Mouse (Mus musculus) kidney, adult 9 months (tissue): Measurements from ENCODE around the gene Ccr1.

ENCODE experiments used
- DNase-seq: peaks from one replicate; pipeline ENCODE4 v3.0.0; 2022

Ccr1 gene

GRCm38 (mm10) chr9:123925101-123925946 is 43.2 kb downstream of the Ccr1 start:
- DNase-seq: peak; percentile 85

- DNase-seq: peak; percentile 93
Observed at GRCm38 (mm10) chr9:123924589-123925066, 43.9 kb downstream of the Ccr1 start.

GRCm38 (mm10) chr9:123924035-123924434 is 44.5 kb downstream of the Ccr1 start:
- DNase-seq: peak; percentile 68

GRCm38 (mm10) chr9:123923146-123923991 is 45.1 kb downstream of the Ccr1 start:
- DNase-seq: peak; percentile 27
